ENCODE assay signal across 16 mouse cellular contexts in genomic region chr8:86654578-86654977, GRCm38 (mm10). TPM values are rescaled to one million over a fixed set of nuclear protein-coding genes. Genes with fewer than 3 reads are reported as not detected.
DNase-seq lines count a peak whose midpoint lies in the region; ATAC-seq and TF ChIP-seq lines count a peak whose summit lies in the region.
"Had no signal": no experiment of that assay in that cellular context is flagged by ENCODE, and none has a peak within 500 bp of the region (broad histone marks: within the 10 kb centered on the region; RNA-seq: fewer than 3 reads in every experiment).

No protein-coding gene starts in this region.

- H3K27me3 ChIP-seq in kidney, postnatal 0 days (ENCODE audit: insufficient read depth, low read length): no peaks in the 10 kb centered on the region
- no peaks in the 10 kb centered on the region for H3K27me3 ChIP-seq in kidney, embryonic 15.5 days
- no peaks in the 10 kb centered on the region for H3K27me3 ChIP-seq in Patski
- no peaks in the 10 kb centered on the region for H3K27me3 ChIP-seq in thymus, adult 2 months (ENCODE audit: control insufficient read depth, insufficient read depth, low read length)
- H3K27me3 ChIP-seq: heart, embryonic 13.5 days; hindbrain, embryonic 15.5 days had no signal

- H3K9ac ChIP-seq in kidney, postnatal 0 days (ENCODE audit: low read depth, low read length): no peak overlapping the region
- H3K9ac ChIP-seq in kidney, embryonic 15.5 days: no peak overlapping the region
- H3K9ac ChIP-seq: heart, embryonic 13.5 days; hindbrain, embryonic 15.5 days had no signal

- no peak overlapping the region for H3K4me2 ChIP-seq in kidney, postnatal 0 days (ENCODE audit: low read length)
- no peak overlapping the region for H3K4me2 ChIP-seq in kidney, embryonic 15.5 days
- H3K4me2 ChIP-seq: heart, embryonic 13.5 days; hindbrain, embryonic 15.5 days had no signal

- no peak overlapping the region for H3K27ac ChIP-seq in kidney, postnatal 0 days
- no peak overlapping the region for H3K27ac ChIP-seq in kidney, embryonic 15.5 days
- H3K27ac ChIP-seq in thymus, adult 2 months (ENCODE audit: control insufficient read depth, insufficient read depth, low read length): no peak overlapping the region
- H3K27ac ChIP-seq: heart, embryonic 13.5 days; hindbrain, embryonic 15.5 days; macrophage had no signal

- H3K4me3 ChIP-seq in kidney, postnatal 0 days (replicated peaks; ENCODE audit: low read depth, low read length): no peak overlapping the region
- no peak overlapping the region for H3K4me3 ChIP-seq in kidney, embryonic 15.5 days (replicated peaks)
- H3K4me3 ChIP-seq in thymus, adult 2 months (ENCODE audit: control insufficient read depth, insufficient read depth, low read length): no peak overlapping the region
- H3K4me3 ChIP-seq: heart, embryonic 13.5 days; hindbrain, embryonic 15.5 days; myocyte had no signal

- no peak for DNase-seq in kidney, postnatal 0 days (ENCODE audit: low spot score)
- DNase-seq in CD4-positive helper T cell, adult 2 months (ENCODE audit: low read depth, low spot score): peak; percentile 35
- DNase-seq in Patski (ENCODE audit: low read depth, low spot score): no peak
- peak; percentile 13 for DNase-seq in thymus, adult 2 months
- DNase-seq in adrenal gland, postnatal 4 days (ENCODE audit: low spot score in 2 of 2): no peak
- no peak for DNase-seq in right cerebral cortex, postnatal 14 days
- DNase-seq: adrenal gland, adult 2 months; embryo, embryonic 11 days; kidney, postnatal 25 days; liver had no signal

- in situ Hi-C loops in Patski (cut with MboI; ENCODE audit: low pct_unique_long_range_greater_than_20kb): no loop called here

- POLR2A ChIA-PET in Patski (lab: Charles Lee): interaction anchor here (0.6 to 0.9 kb wide), 2 partner anchors 17 to 261 kb away, joined by 3 read pairs; no protein-coding TSS in a partner anchor

- H3K36me3 ChIP-seq in kidney, postnatal 0 days (ENCODE audit: insufficient read depth, low read length): 0 out of 2 replicates have a peak, but pooled peaks cover 8% of the 10 kb centered on the region
- H3K36me3 ChIP-seq in kidney, embryonic 15.5 days: peaks cover 45% of the 10 kb centered on the region
- H3K36me3 ChIP-seq in thymus, adult 2 months (ENCODE audit: control insufficient read depth, insufficient read depth, low read length): peaks cover 28% of the 10 kb centered on the region

- WGBS in kidney, postnatal 0 days: 100% methylated on average over 1 of the region's 1 CpGs
- WGBS in kidney, embryonic 15.5 days: 84% methylated on average over 1 of the region's 1 CpGs
- 100% methylated on average over 1 of the region's 1 CpGs for WGBS in thymus, adult 2 months

- CTCF ChIA-PET in Patski (lab: Charles Lee): interaction anchor here (0.9 kb wide), 1 partner anchor 254 kb away, joined by 5 read pairs; no protein-coding TSS in a partner anchor

- peak; percentile 40; the same call in 1 of the 2 replicates for TF ChIP-seq CTCF in kidney, postnatal 0 days (IDR thresholded peaks at IDR 0.05; ENCODE audit: low read depth)
- peak; percentile 11 for TF ChIP-seq CTCF in Patski (IDR thresholded peaks at IDR 0.05)
- no peak for TF ChIP-seq CTCF in thymus, adult 2 months (IDR thresholded peaks at IDR 0.05; ENCODE audit: borderline replicate concordance, control insufficient read depth, extremely low read depth, insufficient read depth, low read length, poor library complexity)

- ATAC-seq in kidney, postnatal 0 days (replicated peaks; ENCODE audit: low FRiP score, low read depth): no peak
- ATAC-seq in kidney, embryonic 15.5 days (replicated peaks; ENCODE audit: low FRiP score): no peak
- no peak for ATAC-seq in Patski

- TF ChIP-seq POLR2A in thymus, adult 2 months (IDR thresholded peaks at IDR 0.05; ENCODE audit: control insufficient read depth, extremely low read depth, insufficient read depth, low read length, poor library complexity): no peak

- no peaks in the 10 kb centered on the region for H3K4me1 ChIP-seq in kidney, postnatal 0 days (replicated peaks; ENCODE audit: insufficient read depth, low read length)
- no peaks in the 10 kb centered on the region for H3K4me1 ChIP-seq in kidney, embryonic 15.5 days
- H3K4me1 ChIP-seq in thymus, adult 2 months (replicated peaks; ENCODE audit: control insufficient read depth, insufficient read depth, low read length): no peaks in the 10 kb centered on the region
- H3K4me1 ChIP-seq: heart, embryonic 13.5 days; hindbrain, embryonic 15.5 days had no signal

- H3K9me3 ChIP-seq in kidney, postnatal 0 days (replicated peaks; ENCODE audit: low read length): no peaks in the 10 kb centered on the region
- H3K9me3 ChIP-seq in kidney, embryonic 15.5 days (replicated peaks): no peaks in the 10 kb centered on the region
- H3K9me3 ChIP-seq: G1E; heart, embryonic 13.5 days; hindbrain, embryonic 15.5 days had no signal

RNA-seq across cellular contexts. Expression of gene Lonp2, which starts 30.7 kb away (rescaled TPM):
- 67.7 and 67.9 TPM in 2 replicates for polyA plus RNA-seq in kidney, postnatal 0 days (2015; fragmentation: Nextera tagmentation; extraction: Ambion mirVana)
- 63.2 and 63.9 TPM in 2 replicates for polyA plus RNA-seq in kidney, embryonic 15.5 days (2015; fragmentation: Nextera tagmentation; extraction: Ambion mirVana)
- polyA plus RNA-seq in Patski (2021): 106 TPM
- 63.3 and 64.3 TPM in 2 replicates for polyA plus RNA-seq in thymus, adult 2 months (2012; rRNA removed)
- 10 to 100 TPM; 82.2 to 82.3 TPM for total RNA-seq in adrenal gland, postnatal 4 days (2021)

Comparison
In these comparisons a context has a peak if more than half of its experiments do, and no peak if none do; other contexts are left out.
1. DNase-seq: peak in CD4-positive helper T cell, adult 2 months (single experiment) and thymus, adult 2 months (single experiment); none in kidney, postnatal 0 days (single experiment), Patski (single experiment), adrenal gland, postnatal 4 days (0 of 2) and right cerebral cortex, postnatal 14 days (single experiment).